ENCODE assay signal across 8 mouse cellular contexts in genomic region chr13:49400139-49400538, GRCm38 (mm10). TPM values are rescaled to one million over a fixed set of nuclear protein-coding genes. Genes with fewer than 3 reads are reported as not detected.
DNase-seq lines count a peak whose midpoint lies in the region; ATAC-seq and TF ChIP-seq lines count a peak whose summit lies in the region.

No protein-coding gene starts in this region.

- no peak overlapping the region for H3K9ac ChIP-seq in embryonic facial prominence, embryonic 14.5 days (ENCODE audit: low read depth, low read length)

- no peaks in the 10 kb centered on the region for H3K9me3 ChIP-seq in embryonic facial prominence, embryonic 14.5 days (ENCODE audit: control insufficient read depth, low read length)

- ATAC-seq in frontal cortex, adult (ENCODE audit: low TSS enrichment): peak; percentile 33; the same call in 1 of the 2 replicates
- peak; percentile 86 for ATAC-seq in embryonic facial prominence, embryonic 14.5 days (ENCODE audit: low read depth)
- ATAC-seq in megakaryocyte-erythroid progenitor cell, adult 5-6 weeks (replicated peaks; ENCODE audit: low FRiP score, low TSS enrichment, poor library complexity, severe bottlenecking): 0 out of 2 replicates have a peak, but pooled peaks have one; percentile 48

- no peak overlapping the region for H3ac ChIP-seq in C2C12 (ENCODE audit: control insufficient read depth, insufficient read length, low read depth)

- no peak overlapping the region for H3K4me2 ChIP-seq in embryonic facial prominence, embryonic 14.5 days (ENCODE audit: low read depth, low read length)

- WGBS in embryonic facial prominence, embryonic 14.5 days: 24% methylated on average over 6 of the region's 6 CpGs

- DNase-seq in frontal cortex, postnatal 10 days (ENCODE audit: low spot score in 2 of 2): no peak
- peak; percentile 81 for DNase-seq in embryonic facial prominence, embryonic 14.5 days (ENCODE audit: low spot score)
- DNase-seq in kidney, adult 8-10 months: peak; percentile 24
- no peak for DNase-seq in natural killer cell, adult 2 months (ENCODE audit: low spot score in 2 of 2)
- DNase-seq in thymus, adult 18-20 months: no peak

- H3K4me1 ChIP-seq in embryonic facial prominence, embryonic 14.5 days (ENCODE audit: control insufficient read depth, insufficient read depth, low read length): no peaks in the 10 kb centered on the region

- H3K4me3 ChIP-seq in C2C12 (ENCODE audit: insufficient read depth, poor library complexity, severe bottlenecking): no peak overlapping the region
- no peak overlapping the region for H3K4me3 ChIP-seq in embryonic facial prominence, embryonic 14.5 days (ENCODE audit: low read depth, low read length)

- no peaks in the 10 kb centered on the region for H3K79me2 ChIP-seq in C2C12 (ENCODE audit: control insufficient read depth, insufficient read depth)

- no peaks in the 10 kb centered on the region for H3K36me3 ChIP-seq in C2C12 (ENCODE audit: control insufficient read depth, insufficient read depth)
- no peaks in the 10 kb centered on the region for H3K36me3 ChIP-seq in embryonic facial prominence, embryonic 14.5 days (ENCODE audit: control insufficient read depth, insufficient read depth, low read length)

- H3K27me3 ChIP-seq in C2C12 (ENCODE audit: control insufficient read depth, insufficient read depth, insufficient read length): no peaks in the 10 kb centered on the region
- no peaks in the 10 kb centered on the region for H3K27me3 ChIP-seq in embryonic facial prominence, embryonic 14.5 days (replicated peaks; ENCODE audit: control insufficient read depth, insufficient read depth, low read length)

- TF ChIP-seq CTCF in C2C12 (IDR thresholded peaks at IDR 0.05; ENCODE audit: control insufficient read depth, insufficient read depth, insufficient read length): peak; percentile 12

- H3K27ac ChIP-seq in embryonic facial prominence, embryonic 14.5 days (replicated peaks; ENCODE audit: low read depth, low read length): no peak overlapping the region

- H3K79me3 ChIP-seq in C2C12 (ENCODE audit: low read depth): no peaks in the 10 kb centered on the region

TF ChIP-seq in C2C12, 6 proteins besides CTCF, POLR2A, EP300 and RAD21:
- TF ChIP-seq MAX (IDR thresholded peaks at IDR 0.05) (no peak), MYOD1 (IDR thresholded peaks at IDR 0.05; ENCODE audit: control insufficient read depth, insufficient read length, low read depth) (no peak), MYOG (IDR thresholded peaks at IDR 0.05; ENCODE audit: control insufficient read depth, extremely low read depth, insufficient read length) (no peak), USF1 (IDR thresholded peaks at IDR 0.05; ENCODE audit: low read depth) (no peak), CEBPB (IDR thresholded peaks at IDR 0.05; ENCODE audit: low read depth) (no peak), FOSL1 (IDR thresholded peaks at IDR 0.05; ENCODE audit: insufficient read depth, low read length, poor library complexity, severe bottlenecking) (no peak)

RNA-seq across cellular contexts. Expression of gene Ippk, which starts 20.9 kb away (rescaled TPM):
- 5.4 TPM for polyA plus RNA-seq in C2C12 (2012; fragmentation: generic; extraction: Trizol)
- polyA plus RNA-seq in embryonic facial prominence, embryonic 14.5 days (2014; fragmentation: Nextera tagmentation; extraction: Ambion mirVana): 13.8 and 14.5 TPM in 2 replicates
- total RNA-seq in megakaryocyte-erythroid progenitor cell, adult 5-6 weeks (2014; fragmentation: Nextera tagmentation): 8.9 and 9.8 TPM in 2 replicates
- total RNA-seq in megakaryocyte-erythroid progenitor cell, adult 5-6 weeks (2017): 13.0 and 13.2 TPM in 2 replicates

RNA-seq across cellular contexts. Expression of gene Bicd2, which starts 58.8 kb away (rescaled TPM):
- 42.9 TPM for polyA plus RNA-seq in C2C12 (2012; fragmentation: generic; extraction: Trizol)
- 35.9 and 37.1 TPM in 2 replicates for polyA plus RNA-seq in embryonic facial prominence, embryonic 14.5 days (2014; fragmentation: Nextera tagmentation; extraction: Ambion mirVana)
- total RNA-seq in megakaryocyte-erythroid progenitor cell, adult 5-6 weeks (2014; fragmentation: Nextera tagmentation): 14.8 and 16.1 TPM in 2 replicates
- 18.3 and 26.2 TPM in 2 replicates for total RNA-seq in megakaryocyte-erythroid progenitor cell, adult 5-6 weeks (2017)

Comparison
In these comparisons a context has a peak if more than half of its experiments do, and no peak if none do; other contexts are left out.
1. ATAC-seq: peak in every context shown above with its lines; median percentile 86 in embryonic facial prominence, embryonic 14.5 days; 48 in megakaryocyte-erythroid progenitor cell, adult 5-6 weeks; 33 in frontal cortex, adult.
2. DNase-seq: peak in embryonic facial prominence, embryonic 14.5 days (single experiment) and kidney, adult 8-10 months (2 of 2); none in frontal cortex, postnatal 10 days (0 of 2), natural killer cell, adult 2 months (0 of 2) and thymus, adult 18-20 months (0 of 2).